Mouse (Mus musculus): ENCODE measurements at regions not wholly inside any gene's neighbourhood (a gene's known extent, or its start where the extent isn't known, plus 50 kb on each side); places are given as distances from the start of the nearest gene placed in this dataset.

- no peak for DNase-seq
Measured at GRCm38 (mm10) chr7:83078695-83079094, 211.6 kb downstream of the Mex3b start.

GRCm38 (mm10) chr7:83079842-83080241, 212.7 kb downstream of the Mex3b start:
- no peak for DNase-seq

- DNase-seq: no peak
Measured at GRCm38 (mm10) chr7:83084496-83085082, 217.5 kb downstream of the Mex3b start.

GRCm38 (mm10) chr7:83085547-83086158, 218.5 kb downstream of the Mex3b start:
- DNase-seq: no peak

GRCm38 (mm10) chr7:83087408-83087807, 220.3 kb downstream of the Mex3b start:
- no peak for DNase-seq

GRCm38 (mm10) chr7:83088125-83088524, 221.0 kb downstream of the Mex3b start:
- no peak for DNase-seq

GRCm38 (mm10) chr7:83089330-83089982, 222.3 kb downstream of the Mex3b start:
- DNase-seq: peak; percentile 43 to 49

GRCm38 (mm10) chr7:83093923-83094355, 226.8 kb downstream of the Mex3b start:
- DNase-seq: peak; percentile 15 to 20

GRCm38 (mm10) chr7:83094899-83095298, 227.8 kb downstream of the Mex3b start:
- no peak for DNase-seq

- DNase-seq: no peak
Measured at GRCm38 (mm10) chr7:83095593-83095992, 228.5 kb downstream of the Mex3b start.

GRCm38 (mm10) chr7:83104426-83104825, 237.3 kb downstream of the Mex3b start:
- no peak for DNase-seq

GRCm38 (mm10) chr7:83105672-83106071, 238.5 kb downstream of the Mex3b start:
- DNase-seq: no peak

GRCm38 (mm10) chr7:83111217-83111823, 244.2 kb downstream of the Mex3b start:
- DNase-seq: no peak

GRCm38 (mm10) chr7:83116487-83116886, 249.4 kb downstream of the Mex3b start:
- no peak for DNase-seq

GRCm38 (mm10) chr7:83117065-83117464, 249.9 kb downstream of the Mex3b start:
- no peak for DNase-seq

- peak in 1 of 2 experiments; percentile 6 for DNase-seq
Measured at GRCm38 (mm10) chr7:83126196-83126595, 259.1 kb downstream of the Mex3b start.

- DNase-seq: peak in 1 of 2 experiments; percentile 10
Measured at GRCm38 (mm10) chr7:83140216-83140615, 273.1 kb downstream of the Mex3b start.

GRCm38 (mm10) chr7:83140658-83141057, 273.5 kb downstream of the Mex3b start:
- DNase-seq: no peak

GRCm38 (mm10) chr7:83144018-83144417, 276.9 kb downstream of the Mex3b start:
- no peak for DNase-seq

GRCm38 (mm10) chr7:83145551-83145950, 278.4 kb downstream of the Mex3b start:
- DNase-seq: no peak

- DNase-seq: no peak
Measured at GRCm38 (mm10) chr7:83161226-83161625, 294.1 kb downstream of the Mex3b start.

- no peak for DNase-seq
Measured at GRCm38 (mm10) chr7:83162868-83163267, 295.7 kb downstream of the Mex3b start.

GRCm38 (mm10) chr7:83179403-83179802, 312.3 kb downstream of the Mex3b start:
- DNase-seq: no peak

GRCm38 (mm10) chr7:83186341-83186740, 319.2 kb downstream of the Mex3b start:
- DNase-seq: no peak

Measured in kidney, postnatal 4 days (tissue).